Mouse (Mus musculus): Measurements from ENCODE around the gene Tuba1a. TPM values are rescaled to one million over a fixed set of nuclear protein-coding genes. Genes with fewer than 3 reads are reported as not detected.

The Tuba1a gene
- polyA plus RNA-seq (2017; shearing (Covaris generic)) = 187 TPM

GRCm38 (mm10) chr15:98953401-98954356 lies at the start of gene Tuba1a, which contains the start of gene Gm49450:
Gene Tuba1a (minus strand): TSS chr15:98953703.
Gene Gm49450 (minus strand): TSS chr15:98953551.

DNA sequence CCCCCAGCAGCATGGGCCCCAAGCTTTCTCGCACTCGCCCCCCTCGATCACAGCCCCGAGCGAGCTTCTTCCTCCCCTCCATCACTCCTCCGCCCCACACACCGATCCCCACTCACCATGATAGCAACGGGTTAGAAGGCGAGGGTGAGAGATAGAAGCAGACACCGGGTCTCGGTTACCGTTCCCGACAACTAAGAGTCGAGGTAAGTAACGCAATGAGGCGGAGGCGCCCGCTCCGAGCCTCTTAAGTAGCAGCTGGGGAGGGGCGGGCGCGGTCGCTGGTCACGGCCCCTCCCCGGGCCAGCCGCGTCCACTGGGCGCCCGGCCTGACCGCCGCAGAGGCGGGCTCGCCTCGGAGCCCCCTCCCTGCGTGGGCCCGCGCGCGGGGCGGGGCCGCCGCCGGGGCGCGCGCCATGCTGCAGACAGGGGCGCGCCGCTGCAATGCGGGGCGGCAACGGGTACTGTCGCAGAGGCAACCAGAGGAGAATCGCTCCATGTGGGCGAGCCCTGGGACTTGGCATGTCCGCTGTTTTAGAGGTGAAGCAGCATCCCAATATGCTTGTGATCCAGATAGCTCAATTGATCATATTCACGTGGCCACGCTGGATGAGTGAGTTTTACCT lies 19.2 kb downstream of the Tuba1a start, which contains the start of gene Tuba1b:
TSS of gene Tuba1b (minus strand) at position 349 of the 623 bp plus-strand sequence.

DNA sequence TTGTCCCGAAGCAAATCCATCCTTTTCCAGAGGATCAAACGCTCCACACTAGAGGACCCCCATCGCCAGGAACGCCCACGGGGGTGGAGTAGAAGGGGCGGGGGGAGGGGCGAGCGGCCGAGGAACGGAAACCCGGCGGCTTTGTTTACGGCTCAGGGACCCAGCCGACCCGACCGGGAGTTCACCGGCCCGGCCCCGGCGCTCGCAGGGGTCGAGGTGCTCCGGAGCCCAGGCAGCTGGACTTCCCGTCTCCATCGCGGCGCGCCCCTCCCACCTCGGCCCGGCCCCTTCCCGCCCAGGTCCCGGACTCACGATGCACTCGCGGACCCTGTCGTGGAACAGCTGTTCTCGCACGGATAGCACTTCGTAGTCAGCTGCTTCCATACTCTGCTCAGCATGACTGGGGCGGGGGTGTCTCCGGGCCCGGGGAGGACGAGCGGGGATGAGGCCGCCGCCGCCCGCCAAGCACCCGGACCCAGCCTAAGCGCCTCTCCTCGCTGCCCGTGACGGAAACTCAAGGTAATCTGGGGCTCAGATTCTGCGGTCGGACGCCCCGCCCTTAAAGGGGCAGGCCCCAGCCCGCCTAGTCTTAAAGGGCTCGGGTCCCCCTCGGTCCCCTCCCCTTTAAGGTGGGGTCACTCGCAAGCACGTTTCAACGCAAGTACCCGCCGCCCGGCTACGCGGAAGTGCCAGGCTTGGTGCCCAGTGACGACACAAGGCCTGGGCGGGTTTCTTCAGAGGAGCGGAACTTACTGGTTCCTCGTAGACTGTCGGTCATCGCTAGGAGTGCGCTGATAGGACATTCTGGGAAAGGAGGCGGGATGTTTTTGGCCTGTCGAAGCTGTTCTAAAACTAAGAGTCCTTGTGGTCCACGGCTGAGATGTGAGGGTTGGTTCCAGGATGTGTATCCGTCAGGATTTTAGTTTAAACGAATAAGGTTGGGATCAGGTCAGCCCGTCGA lies 35.7 kb downstream of the Tuba1a start, which contains the start of gene Lmbr1l:
TSS of gene Lmbr1l (minus strand) at position 694 of the 961 bp plus-strand sequence.

Other genes with a start within 250 kb of the Tuba1a start
- gene Ccdc65, start 245.5 kb downstream of the Tuba1a start, polyA plus RNA-seq (2017; shearing (Covaris generic)) = 0.70 TPM
- gene Fkbp11, start 225.5 kb downstream of the Tuba1a start, polyA plus RNA-seq (2017; shearing (Covaris generic)) = not detected
- gene Arf3, start 190.5 kb downstream of the Tuba1a start, polyA plus RNA-seq (2017; shearing (Covaris generic)) = 93.8 TPM
- 0.31 TPM for gene Wnt10b, start 175.6 kb downstream of the Tuba1a start, polyA plus RNA-seq (2017; shearing (Covaris generic))
- gene Wnt1, start 163.8 kb downstream of the Tuba1a start, polyA plus RNA-seq (2017; shearing (Covaris generic)) = not detected
- gene Ddn, start 144.2 kb downstream of the Tuba1a start, polyA plus RNA-seq (2017; shearing (Covaris generic)) = not detected
- gene Prkag1, start 122.2 kb downstream of the Tuba1a start, polyA plus RNA-seq (2017; shearing (Covaris generic)) = 84.8 TPM
- gene Kmt2d, start 82.5 kb downstream of the Tuba1a start, polyA plus RNA-seq (2017; shearing (Covaris generic)) = 27.4 TPM
- 19.0 TPM for gene Rhebl1, start 59.2 kb downstream of the Tuba1a start, polyA plus RNA-seq (2017; shearing (Covaris generic))
- 0.09 TPM for gene Dhh, start 55.2 kb downstream of the Tuba1a start, polyA plus RNA-seq (2017; shearing (Covaris generic))
- 105 TPM for gene Lmbr1l, start 35.5 kb downstream of the Tuba1a start, polyA plus RNA-seq (2017; shearing (Covaris generic))
- gene Tuba1b, start 19.1 kb downstream of the Tuba1a start, polyA plus RNA-seq (2017; shearing (Covaris generic)) = 286 TPM
- gene Gm49450, start 152 bp downstream of the Tuba1a start, polyA plus RNA-seq (2017; shearing (Covaris generic)) = not detected
- 33.2 TPM for gene Tuba1c, start 76.2 kb upstream of the Tuba1a start, polyA plus RNA-seq (2017; shearing (Covaris generic))
- not detected for gene Prph, start 101.5 kb upstream of the Tuba1a start, polyA plus RNA-seq (2017; shearing (Covaris generic))
- not detected for gene Troap, start 120.9 kb upstream of the Tuba1a start, polyA plus RNA-seq (2017; shearing (Covaris generic))
- not detected for gene C1ql4, start 134.1 kb upstream of the Tuba1a start, polyA plus RNA-seq (2017; shearing (Covaris generic))
- not detected for gene Dnajc22, start 139.5 kb upstream of the Tuba1a start, polyA plus RNA-seq (2017; shearing (Covaris generic))
- gene Spats2, start 172.2 kb upstream of the Tuba1a start, polyA plus RNA-seq (2017; shearing (Covaris generic)) = 0.20 TPM